ENCODE assay signal across 25 mouse cellular contexts in genomic region chr12:117702928-117703327, GRCm38 (mm10).
DNase-seq lines count a peak whose midpoint lies in the region; ATAC-seq and TF ChIP-seq lines count a peak whose summit lies in the region.
"Had no signal": no experiment of that assay in that cellular context is flagged by ENCODE, and none has a peak within 500 bp of the region (broad histone marks: within the 10 kb centered on the region; RNA-seq: fewer than 3 reads in every experiment).

No protein-coding gene starts in this region.

- WGBS in hindbrain, embryonic 13.5 days = 90% methylated on average over 9 of the region's 9 CpGs
- WGBS in hindbrain, embryonic 10.5 days = 90% methylated on average over 9 of the region's 9 CpGs
- WGBS in hindbrain, embryonic 16.5 days = 88% methylated on average over 9 of the region's 9 CpGs
- 87% methylated on average over 9 of the region's 9 CpGs for WGBS in hindbrain, postnatal 0 days
- WGBS in limb, embryonic 11.5 days = 92% methylated on average over 9 of the region's 9 CpGs
- WGBS in limb, embryonic 10.5 days = 92% methylated on average over 9 of the region's 9 CpGs

- ATAC-seq in hindbrain, embryonic 13.5 days (ENCODE audit: low FRiP score) = no peak
- ATAC-seq in hindbrain, embryonic 16.5 days = peak; percentile 19; the same call in 1 of the 2 replicates
- no peak for ATAC-seq in hindbrain, postnatal 0 days
- no peak for ATAC-seq in limb, embryonic 11.5 days (ENCODE audit: insufficient number of reproducible peaks, low FRiP score, low TSS enrichment, low read depth)
- ATAC-seq: activated CD4-positive, CD25-positive, alpha-beta regulatory T cell, adult 4 months; CD4-positive, CD25-positive, alpha-beta regulatory T cell, adult 4 months; forebrain, embryonic 13.5 days; Patski had no signal

- no peaks in the 10 kb centered on the region for H3K36me3 ChIP-seq in hindbrain, embryonic 13.5 days
- H3K36me3 ChIP-seq in hindbrain, embryonic 10.5 days = no peaks in the 10 kb centered on the region
- no peaks in the 10 kb centered on the region for H3K36me3 ChIP-seq in hindbrain, embryonic 16.5 days (ENCODE audit: control insufficient read depth, insufficient read depth, low read length)
- H3K36me3 ChIP-seq in hindbrain, postnatal 0 days (ENCODE audit: insufficient read depth, low read length) = no peaks in the 10 kb centered on the region
- no peaks in the 10 kb centered on the region for H3K36me3 ChIP-seq in limb, embryonic 11.5 days (ENCODE audit: control insufficient read depth, insufficient read depth, low read length)
- H3K36me3 ChIP-seq in limb, embryonic 10.5 days = no peaks in the 10 kb centered on the region
- H3K36me3 ChIP-seq: embryonic facial prominence, embryonic 10.5 days; embryonic facial prominence, embryonic 12.5 days; G1E had no signal

- TF ChIP-seq CTCF in hindbrain, postnatal 0 days (IDR thresholded peaks at IDR 0.05; ENCODE audit: low read depth) = no peak

- H3K27ac ChIP-seq in hindbrain, embryonic 13.5 days = peak overlapping the region; percentile 50; the same call in 1 of the 2 replicates
- H3K27ac ChIP-seq in hindbrain, embryonic 10.5 days = no peak overlapping the region
- no peak overlapping the region for H3K27ac ChIP-seq in hindbrain, embryonic 16.5 days (ENCODE audit: low read depth, low read length)
- H3K27ac ChIP-seq in hindbrain, postnatal 0 days = no peak overlapping the region
- no peak overlapping the region for H3K27ac ChIP-seq in limb, embryonic 11.5 days (replicated peaks; ENCODE audit: low read depth, low read length)
- no peak overlapping the region for H3K27ac ChIP-seq in limb, embryonic 10.5 days
- H3K27ac ChIP-seq: embryonic facial prominence, embryonic 10.5 days; embryonic facial prominence, embryonic 12.5 days; forebrain, embryonic 13.5 days had no signal

- H3K4me3 ChIP-seq in hindbrain, embryonic 13.5 days = no peak overlapping the region
- H3K4me3 ChIP-seq in hindbrain, embryonic 10.5 days = no peak overlapping the region
- no peak overlapping the region for H3K4me3 ChIP-seq in hindbrain, embryonic 16.5 days (ENCODE audit: low read length)
- H3K4me3 ChIP-seq in hindbrain, postnatal 0 days (ENCODE audit: low read length) = no peak overlapping the region
- H3K4me3 ChIP-seq in limb, embryonic 11.5 days (ENCODE audit: low read depth, low read length) = no peak overlapping the region
- H3K4me3 ChIP-seq in limb, embryonic 10.5 days = no peak overlapping the region
- H3K4me3 ChIP-seq: embryonic facial prominence, embryonic 10.5 days; embryonic facial prominence, embryonic 12.5 days; forebrain, embryonic 13.5 days had no signal

- peaks cover 45% of the 10 kb centered on the region for H3K4me1 ChIP-seq in hindbrain, embryonic 13.5 days (replicated peaks)
- H3K4me1 ChIP-seq in hindbrain, embryonic 10.5 days (replicated peaks) = peaks cover 3% of the 10 kb centered on the region; the same call in 1 of the 2 replicates
- peaks cover 8% of the 10 kb centered on the region for H3K4me1 ChIP-seq in hindbrain, embryonic 16.5 days (ENCODE audit: control insufficient read depth, insufficient read depth, low read depth, low read length)
- 0 out of 2 replicates have a peak, but pooled peaks cover 5% of the 10 kb centered on the region for H3K4me1 ChIP-seq in hindbrain, postnatal 0 days (ENCODE audit: insufficient read depth, low read length)
- H3K4me1 ChIP-seq in limb, embryonic 11.5 days (ENCODE audit: control insufficient read depth, insufficient read depth, low read length) = no peaks in the 10 kb centered on the region
- H3K4me1 ChIP-seq in limb, embryonic 10.5 days = peaks cover 9% of the 10 kb centered on the region; the same call in 1 of the 2 replicates
- H3K4me1 ChIP-seq: embryonic facial prominence, embryonic 10.5 days had no signal

- no peaks in the 10 kb centered on the region for H3K27me3 ChIP-seq in hindbrain, embryonic 13.5 days
- no peaks in the 10 kb centered on the region for H3K27me3 ChIP-seq in hindbrain, embryonic 10.5 days (ENCODE audit: insufficient read depth, poor library complexity, severe bottlenecking)
- H3K27me3 ChIP-seq in hindbrain, embryonic 16.5 days (replicated peaks; ENCODE audit: control insufficient read depth, insufficient read depth, low read length) = no peaks in the 10 kb centered on the region
- no peaks in the 10 kb centered on the region for H3K27me3 ChIP-seq in hindbrain, postnatal 0 days (ENCODE audit: insufficient read depth, low read length)
- H3K27me3 ChIP-seq in limb, embryonic 11.5 days (ENCODE audit: control insufficient read depth, insufficient read depth, low read length) = no peaks in the 10 kb centered on the region
- H3K27me3 ChIP-seq in limb, embryonic 10.5 days (ENCODE audit: low read depth, poor library complexity, severe bottlenecking) = no peaks in the 10 kb centered on the region
- H3K27me3 ChIP-seq: CH12.LX; embryonic facial prominence, embryonic 12.5 days; forebrain, embryonic 13.5 days had no signal

- no peak overlapping the region for H3K9ac ChIP-seq in hindbrain, embryonic 13.5 days
- H3K9ac ChIP-seq in hindbrain, embryonic 16.5 days (ENCODE audit: low read depth, low read length) = no peak overlapping the region
- H3K9ac ChIP-seq in hindbrain, postnatal 0 days (replicated peaks; ENCODE audit: low read length) = no peak overlapping the region
- H3K9ac ChIP-seq in limb, embryonic 11.5 days (ENCODE audit: low read length) = no peak overlapping the region
- H3K9ac ChIP-seq: embryonic facial prominence, embryonic 12.5 days; forebrain, embryonic 13.5 days had no signal

- no peak overlapping the region for H3K4me2 ChIP-seq in hindbrain, embryonic 13.5 days
- H3K4me2 ChIP-seq in hindbrain, embryonic 16.5 days (ENCODE audit: low read length) = no peak overlapping the region
- no peak overlapping the region for H3K4me2 ChIP-seq in hindbrain, postnatal 0 days (ENCODE audit: low read depth, low read length)
- H3K4me2 ChIP-seq in limb, embryonic 11.5 days (ENCODE audit: low read depth, severe bottlenecking) = no peak overlapping the region
- H3K4me2 ChIP-seq: embryonic facial prominence, embryonic 12.5 days; forebrain, embryonic 13.5 days had no signal

- DNase-seq in heart, adult 11 months = peak; percentile 73
- DNase-seq in heart, postnatal 4 days = no peak
- DNase-seq in hindbrain, embryonic 10.5 days (ENCODE audit: low spot score) = no peak
- DNase-seq in hindbrain, postnatal 0 days (ENCODE audit: low spot score) = no peak
- peak; percentile 16 for DNase-seq in limb, embryonic 11.5 days (ENCODE audit: low spot score)
- DNase-seq in limb, embryonic 10.5 days (ENCODE audit: low spot score) = no peak
- DNase-seq: adrenal gland, adult 8-10 months; adrenal gland, postnatal 14 days; adrenal gland, postnatal 36 days; B cell, adult 2 months; cerebellum, adult 11-12 months; cerebellum, adult 2 months; cerebellum, adult 9-10 months; cerebellum, postnatal 10 days; cerebellum, postnatal 25 days had no signal

- H3K9me3 ChIP-seq in hindbrain, embryonic 13.5 days = no peaks in the 10 kb centered on the region
- no peaks in the 10 kb centered on the region for H3K9me3 ChIP-seq in hindbrain, embryonic 10.5 days
- H3K9me3 ChIP-seq in hindbrain, embryonic 16.5 days (ENCODE audit: control insufficient read depth, low read length) = no peaks in the 10 kb centered on the region
- no peaks in the 10 kb centered on the region for H3K9me3 ChIP-seq in hindbrain, postnatal 0 days (ENCODE audit: low read length)
- H3K9me3 ChIP-seq in limb, embryonic 11.5 days (ENCODE audit: control insufficient read depth, low read length) = no peaks in the 10 kb centered on the region
- no peaks in the 10 kb centered on the region for H3K9me3 ChIP-seq in limb, embryonic 10.5 days (replicated peaks)
- H3K9me3 ChIP-seq: embryonic facial prominence, embryonic 10.5 days; embryonic facial prominence, embryonic 12.5 days; forebrain, embryonic 13.5 days had no signal

Comparison
In these comparisons a context has a peak if more than half of its experiments do, and no peak if none do; other contexts are left out.
1. DNase-seq: peak in heart, adult 11 months (single experiment) and limb, embryonic 11.5 days (single experiment); none in heart, postnatal 4 days (single experiment), hindbrain, embryonic 10.5 days (single experiment), hindbrain, postnatal 0 days (single experiment) and limb, embryonic 10.5 days (single experiment).